Mouse (Mus musculus): ENCODE results near the gene Adprhl1. TPM values are rescaled to one million over a fixed set of nuclear protein-coding genes. Genes with fewer than 3 reads are reported as not detected.

Adprhl1 gene
- polyA plus RNA-seq, 1 experiment from 2014 or later = 0.31 TPM

- H3K4me3 ChIP-seq (replicated peaks) = no peak overlapping the region
- H3K9me3 ChIP-seq = no peaks in the 10 kb centered on the region
- H3K4me1 ChIP-seq (replicated peaks) = no peaks in the 10 kb centered on the region
- H3K27ac ChIP-seq = no peak overlapping the region
- ATAC-seq (ENCODE audit: insufficient number of reproducible peaks, insufficient read depth, low FRiP score, low TSS enrichment, low read depth) = no peak
- WGBS = 93% methylated on average over 8 of the region's 8 CpGs
- H3K36me3 ChIP-seq = peaks cover 9% of the 10 kb centered on the region; the same call in 1 of the 2 replicates
- no peak overlapping the region for H3K9ac ChIP-seq (replicated peaks)
- H3K4me2 ChIP-seq = no peak overlapping the region
- no peaks in the 10 kb centered on the region for H3K27me3 ChIP-seq
These were observed 63.7 kb downstream of the Adprhl1 start for GRCm38 (mm10) chr8:13190235-13190634.

DNA sequence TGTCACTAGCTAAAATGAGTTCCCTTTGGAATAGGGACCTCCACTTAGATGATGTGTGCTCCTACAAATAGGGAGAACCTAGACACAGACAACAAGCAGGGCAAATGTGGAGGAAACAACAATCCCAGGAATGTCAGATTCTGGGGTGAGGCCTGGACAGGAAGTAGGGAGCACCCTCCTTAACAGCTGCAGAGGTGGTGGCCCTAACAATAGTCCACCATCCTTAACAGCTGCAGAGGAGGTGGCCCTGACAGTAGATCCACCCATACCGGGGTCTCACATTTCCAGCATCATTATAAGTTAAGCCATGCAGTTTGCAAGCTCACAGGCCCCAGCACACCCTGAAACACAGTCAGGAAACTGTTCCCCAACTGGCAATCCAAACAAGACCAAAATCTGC lies 65.1 kb downstream of the Adprhl1 start:
- Histone ChIP-seq H3K9me3 (no peaks in the 10 kb centered on the region), H3K27ac (0 out of 2 replicates have a peak overlapping the region, but pooled peaks have one; percentile 7), H3K4me3 (replicated peaks) (no peak overlapping the region), H3K36me3 (peaks cover 15% of the 10 kb centered on the region), H3K9ac (replicated peaks) (no peak overlapping the region), H3K4me2 (no peak overlapping the region), H3K27me3 (no peaks in the 10 kb centered on the region), H3K4me1 (replicated peaks) (no peaks in the 10 kb centered on the region)
- no peak for ATAC-seq (ENCODE audit: insufficient number of reproducible peaks, insufficient read depth, low FRiP score, low TSS enrichment, low read depth)
- WGBS = 82% methylated on average over 1 of the region's 1 CpGs

GRCm38 (mm10) chr8:13188052-13188555 lies 65.9 kb downstream of the Adprhl1 start:
- Histone ChIP-seq H3K9ac (replicated peaks) (no peak overlapping the region), H3K4me3 (replicated peaks) (no peak overlapping the region), H3K4me1 (replicated peaks) (no peaks in the 10 kb centered on the region), H3K27me3 (no peaks in the 10 kb centered on the region), H3K27ac (no peak overlapping the region), H3K4me2 (no peak overlapping the region), H3K36me3 (peaks cover 15% of the 10 kb centered on the region), H3K9me3 (no peaks in the 10 kb centered on the region)
- no peak for ATAC-seq (ENCODE audit: insufficient number of reproducible peaks, insufficient read depth, low FRiP score, low TSS enrichment, low read depth)
- WGBS = 90% methylated on average over 13 of the region's 13 CpGs

GRCm38 (mm10) chr8:13187638-13188037 lies 66.3 kb downstream of the Adprhl1 start:
- no peaks in the 10 kb centered on the region for H3K27me3 ChIP-seq
- H3K4me2 ChIP-seq = no peak overlapping the region
- peaks cover 15% of the 10 kb centered on the region for H3K36me3 ChIP-seq
- H3K27ac ChIP-seq = no peak overlapping the region
- no peak for ATAC-seq (ENCODE audit: insufficient number of reproducible peaks, insufficient read depth, low FRiP score, low TSS enrichment, low read depth)
- WGBS = 80% methylated on average over 7 of the region's 7 CpGs
- H3K9ac ChIP-seq (replicated peaks) = no peak overlapping the region
- no peaks in the 10 kb centered on the region for H3K9me3 ChIP-seq
- H3K4me3 ChIP-seq (replicated peaks) = no peak overlapping the region
- no peaks in the 10 kb centered on the region for H3K4me1 ChIP-seq (replicated peaks)

- no peak for ATAC-seq (ENCODE audit: insufficient number of reproducible peaks, insufficient read depth, low FRiP score, low TSS enrichment, low read depth)
- no peak overlapping the region for H3K9ac ChIP-seq (replicated peaks)
- no peaks in the 10 kb centered on the region for H3K9me3 ChIP-seq
- 75% methylated on average over 9 of the region's 9 CpGs for WGBS
- H3K36me3 ChIP-seq = peaks cover 19% of the 10 kb centered on the region
- H3K27me3 ChIP-seq = no peaks in the 10 kb centered on the region
- no peak overlapping the region for H3K4me3 ChIP-seq (replicated peaks)
- no peaks in the 10 kb centered on the region for H3K4me1 ChIP-seq (replicated peaks)
- H3K4me2 ChIP-seq = no peak overlapping the region
- no peak overlapping the region for H3K27ac ChIP-seq
These were observed 66.7 kb downstream of the Adprhl1 start for GRCm38 (mm10) chr8:13187229-13187628.

DNA sequence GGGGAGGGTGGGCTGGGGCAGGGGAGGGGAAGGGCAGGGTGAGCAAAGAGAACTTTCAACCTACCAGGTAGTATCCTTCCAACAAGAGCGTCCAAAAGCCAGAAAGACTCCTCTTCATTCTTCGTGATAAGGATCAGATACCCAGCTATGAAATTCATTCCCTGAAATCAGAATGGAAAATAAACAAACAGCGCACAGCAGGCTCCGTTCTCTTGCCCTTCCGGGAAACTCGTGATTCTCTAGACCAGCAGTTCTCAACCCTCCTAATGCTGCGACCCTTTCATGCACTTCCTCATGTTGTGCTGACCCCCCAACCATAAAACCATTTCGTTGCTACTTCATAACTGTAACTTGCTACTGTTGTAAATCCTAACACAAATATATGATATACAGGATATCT lies 67.1 kb downstream of the Adprhl1 start:
- H3K4me3 ChIP-seq (replicated peaks) = no peak overlapping the region
- H3K27me3 ChIP-seq = no peaks in the 10 kb centered on the region
- H3K4me1 ChIP-seq (replicated peaks) = no peaks in the 10 kb centered on the region
- peaks cover 19% of the 10 kb centered on the region for H3K36me3 ChIP-seq
- no peaks in the 10 kb centered on the region for H3K9me3 ChIP-seq
- no peak for ATAC-seq (ENCODE audit: insufficient number of reproducible peaks, insufficient read depth, low FRiP score, low TSS enrichment, low read depth)
- H3K27ac ChIP-seq = no peak overlapping the region
- no peak overlapping the region for H3K4me2 ChIP-seq
- WGBS = 88% methylated on average over 8 of the region's 8 CpGs
- no peak overlapping the region for H3K9ac ChIP-seq (replicated peaks)

- Histone ChIP-seq H3K4me2 (no peak overlapping the region), H3K4me1 (replicated peaks) (no peaks in the 10 kb centered on the region), H3K9ac (replicated peaks) (no peak overlapping the region), H3K27me3 (no peaks in the 10 kb centered on the region), H3K36me3 (peaks cover 35% of the 10 kb centered on the region), H3K9me3 (no peaks in the 10 kb centered on the region), H3K27ac (no peak overlapping the region), H3K4me3 (replicated peaks) (no peak overlapping the region)
- WGBS = 61% methylated on average over 2 of the region's 2 CpGs
- no peak for ATAC-seq (ENCODE audit: insufficient number of reproducible peaks, insufficient read depth, low FRiP score, low TSS enrichment, low read depth)
These were observed 72.3 kb downstream of the Adprhl1 start for GRCm38 (mm10) chr8:13181691-13181976.

GRCm38 (mm10) chr8:13180911-13181690 lies 72.9 kb downstream of the Adprhl1 start:
- Histone ChIP-seq H3K4me2 (no peak overlapping the region), H3K36me3 (peaks cover 36% of the 10 kb centered on the region), H3K4me3 (replicated peaks) (no peak overlapping the region), H3K27ac (no peak overlapping the region), H3K9ac (replicated peaks) (no peak overlapping the region), H3K27me3 (no peaks in the 10 kb centered on the region), H3K9me3 (no peaks in the 10 kb centered on the region), H3K4me1 (replicated peaks) (no peaks in the 10 kb centered on the region)
- no peak for ATAC-seq (ENCODE audit: insufficient number of reproducible peaks, insufficient read depth, low FRiP score, low TSS enrichment, low read depth)
- WGBS = 84% methylated on average over 18 of the region's 18 CpGs

DNA sequence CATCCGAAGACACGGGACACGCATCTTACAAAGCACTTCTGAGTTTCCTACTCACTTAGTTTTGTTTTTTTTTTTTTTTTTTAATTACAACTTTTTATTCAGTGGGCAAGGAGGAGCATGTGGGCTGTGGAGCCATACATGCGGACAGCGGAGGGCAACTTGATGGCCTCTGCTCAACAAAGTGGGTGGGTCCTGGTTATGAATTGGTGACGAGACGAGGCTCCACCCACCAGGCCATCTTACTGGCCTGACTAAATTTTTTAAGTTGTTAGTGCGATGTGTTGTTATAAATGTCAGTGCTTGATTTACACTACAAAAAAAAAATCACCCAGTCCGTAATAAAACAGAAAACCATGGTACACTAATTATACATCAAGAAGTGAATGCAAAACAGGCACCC lies 73.6 kb downstream of the Adprhl1 start:
- Histone ChIP-seq H3K4me3 (replicated peaks) (no peak overlapping the region), H3K27ac (no peak overlapping the region), H3K4me2 (no peak overlapping the region), H3K9ac (replicated peaks) (no peak overlapping the region), H3K36me3 (peaks cover 39% of the 10 kb centered on the region), H3K27me3 (no peaks in the 10 kb centered on the region), H3K4me1 (replicated peaks) (no peaks in the 10 kb centered on the region), H3K9me3 (no peaks in the 10 kb centered on the region)
- ATAC-seq (ENCODE audit: insufficient number of reproducible peaks, insufficient read depth, low FRiP score, low TSS enrichment, low read depth) = no peak
- WGBS = 84% methylated on average over 9 of the region's 9 CpGs

- Histone ChIP-seq H3K27ac (no peak overlapping the region), H3K4me1 (replicated peaks) (no peaks in the 10 kb centered on the region), H3K9me3 (no peaks in the 10 kb centered on the region), H3K4me2 (no peak overlapping the region), H3K4me3 (replicated peaks) (no peak overlapping the region), H3K36me3 (peaks cover 43% of the 10 kb centered on the region), H3K9ac (replicated peaks) (no peak overlapping the region; the same call in 1 of the 2 replicates), H3K27me3 (no peaks in the 10 kb centered on the region)
- WGBS = 81% methylated on average over 7 of the region's 7 CpGs
- no peak for ATAC-seq (ENCODE audit: insufficient number of reproducible peaks, insufficient read depth, low FRiP score, low TSS enrichment, low read depth)
These were observed 74.0 kb downstream of the Adprhl1 start for GRCm38 (mm10) chr8:13179948-13180347.

- no peaks in the 10 kb centered on the region for H3K9me3 ChIP-seq
- no peak overlapping the region for H3K27ac ChIP-seq
- no peak overlapping the region for H3K4me2 ChIP-seq
- WGBS = 79% methylated on average over 6 of the region's 6 CpGs
- no peak overlapping the region for H3K4me3 ChIP-seq (replicated peaks)
- peaks cover 44% of the 10 kb centered on the region for H3K36me3 ChIP-seq
- ATAC-seq (ENCODE audit: insufficient number of reproducible peaks, insufficient read depth, low FRiP score, low TSS enrichment, low read depth) = no peak
- no peaks in the 10 kb centered on the region for H3K27me3 ChIP-seq
- H3K9ac ChIP-seq (replicated peaks) = no peak overlapping the region; the same call in 1 of the 2 replicates
- H3K4me1 ChIP-seq (replicated peaks) = no peaks in the 10 kb centered on the region
These were observed 74.5 kb downstream of the Adprhl1 start for GRCm38 (mm10) chr8:13179482-13179881.

- Histone ChIP-seq H3K27me3 (no peaks in the 10 kb centered on the region), H3K4me2 (no peak overlapping the region), H3K4me1 (replicated peaks) (no peaks in the 10 kb centered on the region), H3K9ac (replicated peaks) (no peak overlapping the region), H3K9me3 (no peaks in the 10 kb centered on the region), H3K4me3 (replicated peaks) (no peak overlapping the region), H3K36me3 (peaks cover 56% of the 10 kb centered on the region), H3K27ac (no peak overlapping the region)
- ATAC-seq (ENCODE audit: insufficient number of reproducible peaks, insufficient read depth, low FRiP score, low TSS enrichment, low read depth) = no peak
- 92% methylated on average over 5 of the region's 5 CpGs for WGBS
These were observed 75.8 kb downstream of the Adprhl1 start for GRCm38 (mm10) chr8:13178137-13178536.
